Mouse (Mus musculus): Measurements from ENCODE around the gene Fbrs. TPM values are rescaled to one million over a fixed set of nuclear protein-coding genes. Genes with fewer than 3 reads are reported as not detected.

Fbrs gene
- polyA plus RNA-seq, 1 experiment from 2014 or later, result 12.5 TPM

GRCm38 (mm10) chr7:127466606-127467005, 12.4 kb upstream of the Fbrs start:
- no peak overlapping the region for H3K27ac ChIP-seq
- WGBS, result 95% methylated on average over 4 of the region's 4 CpGs
- no peaks in the 10 kb centered on the region for H3K27me3 ChIP-seq (ENCODE audit: low read depth, poor library complexity, severe bottlenecking)
- H3K36me3 ChIP-seq, result peaks cover 77% of the 10 kb centered on the region
- H3K4me1 ChIP-seq, result peaks cover 5% of the 10 kb centered on the region; the same call in 1 of the 2 replicates
- H3K9me3 ChIP-seq (replicated peaks), result no peaks in the 10 kb centered on the region; the same call in 1 of the 2 replicates
- no peak overlapping the region for H3K4me3 ChIP-seq
- DNase-seq (ENCODE audit: low spot score), result no peak

DNA sequence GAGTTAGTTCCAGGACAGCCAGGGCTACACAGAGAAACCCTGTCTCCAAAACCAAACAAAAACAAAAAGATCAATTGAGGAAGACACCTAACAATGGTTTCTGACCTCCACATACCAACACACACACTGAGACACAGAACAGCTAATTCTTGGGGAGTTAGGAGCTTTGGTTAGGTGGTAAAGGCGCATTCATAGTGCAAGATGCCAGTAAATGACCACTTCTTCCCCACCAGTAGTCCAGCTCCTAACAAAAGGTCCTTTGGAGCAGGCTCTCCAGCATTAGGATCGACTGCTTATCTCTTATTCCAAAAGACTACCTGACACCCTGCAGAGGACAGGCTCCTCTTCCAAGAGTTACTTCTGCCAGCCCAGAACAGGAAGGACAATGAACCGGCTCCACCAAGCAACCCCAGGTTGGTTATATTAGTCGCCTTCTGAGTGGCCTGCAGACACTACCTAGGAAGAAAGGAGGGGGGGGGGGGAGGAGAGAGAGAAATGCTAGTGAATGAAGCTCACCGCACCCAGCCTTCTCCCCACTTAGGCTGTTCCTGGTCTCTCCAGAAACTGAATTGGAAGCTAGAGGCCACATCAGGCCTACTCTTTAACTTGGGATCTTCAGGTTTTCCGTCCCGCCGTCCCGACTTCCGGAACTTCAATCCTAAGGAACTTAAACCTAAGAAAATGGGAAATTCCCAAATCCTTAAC, 8.8 kb upstream of the Fbrs start:
- Histone ChIP-seq H3K9me3 (replicated peaks) (no peaks in the 10 kb centered on the region; the same call in 1 of the 2 replicates), H3K27me3 (ENCODE audit: low read depth, poor library complexity, severe bottlenecking) (no peaks in the 10 kb centered on the region), H3K4me1 (peaks cover 17% of the 10 kb centered on the region), H3K36me3 (peaks cover 66% of the 10 kb centered on the region), H3K27ac (peak overlapping the region; percentile 94), H3K4me3 (peak overlapping the region; percentile 89)
- DNase-seq (ENCODE audit: low spot score), result peak; percentile 60
- WGBS, result 13% methylated on average over 10 of the region's 10 CpGs

DNA sequence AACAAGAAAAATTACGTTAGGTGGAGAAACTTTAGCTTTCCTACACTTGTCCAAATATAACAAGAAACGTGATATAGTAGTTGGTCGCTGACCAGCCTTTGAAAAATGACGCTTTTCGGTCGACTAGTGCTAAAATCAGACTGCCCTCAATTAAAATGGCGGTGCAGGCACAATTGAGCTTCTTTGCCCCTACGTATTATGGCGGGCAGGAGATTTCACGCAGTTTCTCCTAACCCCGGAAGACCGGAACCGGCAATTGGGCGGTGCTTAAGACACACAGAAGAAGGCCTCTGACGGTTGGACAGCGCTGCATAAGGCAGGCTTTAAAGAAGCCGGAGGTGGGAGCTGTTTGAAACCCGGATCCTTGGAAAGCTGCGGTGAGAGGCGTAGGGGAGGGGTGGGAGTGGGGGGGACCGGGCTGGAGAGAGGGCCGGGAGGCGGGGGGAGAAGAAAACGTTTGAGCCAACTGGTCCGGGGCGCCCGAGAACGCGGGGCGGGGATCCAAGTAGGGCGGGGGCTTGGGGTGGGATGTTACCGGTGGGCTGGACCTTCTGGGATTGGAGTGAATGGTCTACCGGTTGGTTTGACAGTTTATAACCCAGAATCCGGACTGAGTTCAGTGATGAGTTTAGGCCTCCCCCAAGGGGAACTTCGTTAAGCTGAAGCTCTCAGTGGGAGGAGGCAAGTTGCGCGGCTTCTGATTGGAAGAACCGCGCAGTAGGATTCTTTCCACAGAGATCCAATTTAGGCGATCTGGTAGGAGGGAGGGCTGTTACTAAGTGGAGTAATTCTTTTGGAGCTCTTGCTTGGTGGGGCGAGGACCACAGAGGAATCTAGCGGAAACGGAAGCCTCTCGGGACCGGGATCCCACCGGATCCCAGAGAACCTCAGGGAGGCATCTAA, 8.0 kb upstream of the Fbrs start:
- H3K4me3 ChIP-seq, result peak overlapping the region; percentile 89
- H3K9me3 ChIP-seq (replicated peaks), result no peaks in the 10 kb centered on the region; the same call in 1 of the 2 replicates
- H3K27ac ChIP-seq, result peak overlapping the region; percentile 94
- H3K27me3 ChIP-seq (ENCODE audit: low read depth, poor library complexity, severe bottlenecking), result no peaks in the 10 kb centered on the region
- peaks cover 66% of the 10 kb centered on the region for H3K36me3 ChIP-seq
- WGBS, result 1% methylated on average over 46 of the region's 46 CpGs
- peaks cover 17% of the 10 kb centered on the region for H3K4me1 ChIP-seq
- peak; percentile 88 for DNase-seq (ENCODE audit: low spot score)

DNA sequence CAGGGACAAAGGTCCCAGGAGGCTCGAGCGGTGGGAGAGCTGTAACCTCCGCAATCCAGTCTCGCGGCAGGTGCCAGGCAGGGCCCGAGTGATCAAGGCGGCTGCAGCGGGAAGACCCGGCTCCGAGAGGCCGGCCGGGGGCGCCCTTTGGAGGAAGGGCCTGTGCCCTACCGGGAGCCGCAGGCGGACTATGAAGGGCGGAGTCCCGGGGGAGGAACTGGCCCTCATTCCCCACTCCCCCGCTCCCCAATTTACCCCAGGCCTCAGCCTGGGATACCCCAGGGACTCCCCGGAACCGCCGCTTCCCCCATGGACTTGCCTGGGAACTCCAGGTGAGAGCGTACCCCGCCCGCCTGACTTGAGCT, 7.4 kb upstream of the Fbrs start:
- no peaks in the 10 kb centered on the region; the same call in 1 of the 2 replicates for H3K9me3 ChIP-seq (replicated peaks)
- no peaks in the 10 kb centered on the region for H3K27me3 ChIP-seq (ENCODE audit: low read depth, poor library complexity, severe bottlenecking)
- H3K36me3 ChIP-seq, result peaks cover 66% of the 10 kb centered on the region
- H3K4me3 ChIP-seq, result peak overlapping the region; percentile 89
- H3K27ac ChIP-seq, result peak overlapping the region; percentile 94
- DNase-seq (ENCODE audit: low spot score), result peak; percentile 74
- WGBS, result under 1% methylated on average over 25 of the region's 25 CpGs
- peaks cover 17% of the 10 kb centered on the region for H3K4me1 ChIP-seq

DNA sequence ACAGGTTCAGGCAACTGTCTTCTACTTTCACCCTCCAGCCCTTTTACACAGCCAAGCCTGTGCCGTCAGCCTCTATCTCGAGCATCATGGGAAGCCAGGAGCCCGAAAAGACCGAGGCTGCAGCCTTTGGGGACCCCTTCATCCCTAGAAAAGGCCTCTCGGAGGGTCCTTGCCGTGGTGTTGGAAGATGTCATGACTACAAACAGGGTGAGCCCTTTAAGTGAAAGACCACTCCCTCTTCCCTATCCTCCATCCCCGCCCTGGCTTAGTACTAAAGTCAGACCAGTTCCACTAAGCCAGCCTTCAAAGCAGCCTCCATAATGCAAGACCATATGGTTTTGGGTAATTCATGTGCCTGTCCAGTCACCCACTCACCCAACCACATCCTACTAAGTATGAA, 6.9 kb upstream of the Fbrs start:
- WGBS, result 4% methylated on average over 7 of the region's 7 CpGs
- Histone ChIP-seq H3K4me3 (peak overlapping the region; percentile 89), H3K27me3 (ENCODE audit: low read depth, poor library complexity, severe bottlenecking) (no peaks in the 10 kb centered on the region), H3K36me3 (peaks cover 66% of the 10 kb centered on the region), H3K27ac (peak overlapping the region; percentile 94), H3K9me3 (replicated peaks) (no peaks in the 10 kb centered on the region; the same call in 1 of the 2 replicates), H3K4me1 (peaks cover 21% of the 10 kb centered on the region)
- DNase-seq (ENCODE audit: low spot score), result no peak

DNA sequence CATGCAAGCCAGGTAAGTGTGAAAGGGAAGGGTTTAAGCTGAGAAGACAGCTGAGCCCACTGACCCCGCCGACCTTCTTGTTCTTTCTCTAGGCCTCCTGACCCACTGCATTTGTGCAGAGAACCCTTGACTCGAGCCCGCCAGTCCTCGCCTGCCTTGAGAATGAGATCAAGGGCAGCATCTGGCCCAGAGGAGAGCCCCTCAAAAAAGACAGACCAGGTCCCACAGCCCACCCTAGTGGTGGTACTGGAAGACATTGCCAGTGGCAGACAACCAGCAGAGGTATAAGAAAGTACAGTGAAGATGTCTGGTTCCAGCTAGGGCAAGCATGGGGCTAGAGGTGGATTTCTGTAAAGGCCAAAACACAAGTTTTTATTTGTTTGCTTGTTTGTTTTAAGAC, 5.3 kb upstream of the Fbrs start:
- Histone ChIP-seq H3K9me3 (replicated peaks) (no peaks in the 10 kb centered on the region), H3K4me3 (no peak overlapping the region; the same call in 1 of the 2 replicates), H3K27ac (no peak overlapping the region), H3K36me3 (peaks cover 51% of the 10 kb centered on the region), H3K27me3 (ENCODE audit: low read depth, poor library complexity, severe bottlenecking) (no peaks in the 10 kb centered on the region), H3K4me1 (peaks cover 26% of the 10 kb centered on the region)
- DNase-seq (ENCODE audit: low spot score), result no peak
- WGBS, result 86% methylated on average over 5 of the region's 5 CpGs

DNA sequence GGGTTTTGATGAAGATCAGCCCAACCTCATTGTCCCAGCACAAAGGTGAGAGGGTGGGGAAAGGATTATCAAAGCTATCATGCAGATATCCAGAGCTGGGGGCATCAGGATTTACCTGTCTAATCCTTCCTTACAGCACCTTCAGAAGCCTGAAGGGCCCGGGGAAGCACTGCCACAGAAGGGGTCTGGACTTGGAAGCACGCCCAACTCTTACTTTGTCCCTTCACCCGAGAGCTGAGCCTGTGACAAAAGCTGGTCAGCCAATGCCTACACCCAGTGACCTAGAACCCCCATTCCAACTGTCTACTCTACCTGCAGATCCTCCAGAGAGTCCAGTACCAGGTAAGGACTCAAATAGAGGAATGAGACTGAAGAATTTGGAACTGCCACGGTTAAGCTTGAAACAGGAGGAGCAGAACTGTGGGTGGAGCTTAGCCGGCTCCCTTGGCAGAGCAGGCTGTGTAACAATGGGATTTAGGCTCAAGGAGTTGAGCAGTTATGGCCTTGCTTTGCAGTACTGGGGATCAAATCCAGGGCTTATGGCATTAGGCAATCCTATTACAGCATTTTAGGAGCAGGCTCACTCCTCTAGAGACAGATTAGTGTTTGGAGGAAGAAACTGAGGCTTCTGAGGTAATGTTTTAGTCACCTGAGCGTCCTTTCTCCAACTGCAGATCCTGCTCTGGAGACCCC, 4.5 kb upstream of the Fbrs start:
- Histone ChIP-seq H3K4me3 (no peak overlapping the region), H3K4me1 (peaks cover 30% of the 10 kb centered on the region), H3K9me3 (replicated peaks) (no peaks in the 10 kb centered on the region), H3K27me3 (ENCODE audit: low read depth, poor library complexity, severe bottlenecking) (no peaks in the 10 kb centered on the region), H3K27ac (no peak overlapping the region), H3K36me3 (peaks cover 44% of the 10 kb centered on the region)
- DNase-seq (ENCODE audit: low spot score), result no peak
- 87% methylated on average over 6 of the region's 6 CpGs for WGBS

DNA sequence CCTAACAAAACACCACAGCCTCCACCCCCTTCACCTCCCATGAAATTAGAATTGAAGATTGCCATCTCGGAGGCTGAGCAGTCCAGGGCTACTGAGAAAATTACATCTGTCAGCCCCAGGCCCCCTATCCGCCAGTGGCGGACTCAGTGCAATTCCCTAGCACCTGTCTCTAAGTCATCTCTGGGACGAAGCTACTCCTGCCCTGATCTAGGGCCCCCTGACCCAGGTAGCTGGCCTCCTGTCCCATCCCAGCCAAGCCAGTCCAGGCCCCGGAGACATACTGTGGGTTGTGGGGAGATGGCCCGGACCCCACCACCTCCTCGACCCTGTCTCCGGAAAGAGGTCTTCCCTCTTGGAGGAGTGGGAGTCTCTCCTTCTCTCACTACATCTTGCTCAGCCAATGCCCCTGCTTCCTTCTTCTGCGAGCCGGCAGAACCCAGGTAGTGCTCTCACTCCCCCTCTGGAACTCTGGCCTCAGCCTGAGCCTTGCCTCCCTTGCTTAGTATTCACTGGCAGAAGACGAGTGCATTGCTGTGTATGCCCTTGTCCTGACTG, 3.7 kb upstream of the Fbrs start:
- Histone ChIP-seq H3K36me3 (peaks cover 47% of the 10 kb centered on the region), H3K27me3 (ENCODE audit: low read depth, poor library complexity, severe bottlenecking) (no peaks in the 10 kb centered on the region), H3K9me3 (replicated peaks) (no peaks in the 10 kb centered on the region), H3K4me1 (peaks cover 34% of the 10 kb centered on the region), H3K4me3 (no peak overlapping the region), H3K27ac (no peak overlapping the region)
- WGBS, result 93% methylated on average over 11 of the region's 11 CpGs
- no peak for DNase-seq (ENCODE audit: low spot score)

GRCm38 (mm10) chr7:127476336-127476735, 2.7 kb upstream of the Fbrs start:
- DNase-seq (ENCODE audit: low spot score), result no peak
- Histone ChIP-seq H3K27me3 (ENCODE audit: low read depth, poor library complexity, severe bottlenecking) (no peaks in the 10 kb centered on the region), H3K27ac (no peak overlapping the region), H3K4me1 (peaks cover 42% of the 10 kb centered on the region), H3K4me3 (no peak overlapping the region), H3K36me3 (peaks cover 57% of the 10 kb centered on the region), H3K9me3 (replicated peaks) (no peaks in the 10 kb centered on the region)
- WGBS, result 95% methylated on average over 11 of the region's 11 CpGs

DNA sequence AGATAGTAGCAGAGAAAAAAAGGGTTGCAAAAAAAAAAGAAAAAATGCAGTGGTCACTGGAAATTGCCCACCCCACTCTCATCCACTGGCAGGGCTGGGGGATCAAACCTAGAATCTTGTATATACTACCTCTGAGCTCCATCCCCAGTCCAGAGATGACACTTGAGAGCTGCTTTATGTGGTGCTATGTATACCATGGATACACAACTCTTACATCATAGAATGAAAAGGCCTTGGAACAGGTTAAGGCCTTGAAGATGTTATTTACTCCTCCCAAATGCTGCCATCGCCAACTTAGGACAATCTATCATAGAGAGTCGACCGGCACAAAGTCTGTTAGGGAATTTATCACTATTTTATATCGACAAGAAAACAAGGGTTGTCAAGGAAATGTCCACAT, 2.1 kb upstream of the Fbrs start:
- DNase-seq (ENCODE audit: low spot score), result no peak
- Histone ChIP-seq H3K9me3 (replicated peaks) (no peaks in the 10 kb centered on the region), H3K27me3 (ENCODE audit: low read depth, poor library complexity, severe bottlenecking) (no peaks in the 10 kb centered on the region), H3K36me3 (peaks cover 63% of the 10 kb centered on the region), H3K4me3 (peak overlapping the region; percentile 95), H3K27ac (no peak overlapping the region), H3K4me1 (peaks cover 37% of the 10 kb centered on the region)
- WGBS, result 77% methylated on average over 4 of the region's 4 CpGs

- DNase-seq (ENCODE audit: low spot score), result peak; percentile 97
- no peaks in the 10 kb centered on the region for H3K27me3 ChIP-seq (ENCODE audit: low read depth, poor library complexity, severe bottlenecking)
- H3K4me3 ChIP-seq, result peak overlapping the region; percentile 95
- peaks cover 28% of the 10 kb centered on the region for H3K4me1 ChIP-seq
- H3K36me3 ChIP-seq, result peaks cover 73% of the 10 kb centered on the region
- peak overlapping the region; percentile 92 for H3K27ac ChIP-seq
- under 1% methylated on average over 50 of the region's 50 CpGs for WGBS
- H3K9me3 ChIP-seq (replicated peaks), result no peaks in the 10 kb centered on the region
Measured at GRCm38 (mm10) chr7:127477687-127478634, 1.0 kb upstream of the Fbrs start.

Measured in limb, embryonic 10.5 days (tissue).